Mouse (Mus musculus) cerebellum, adult 2 months (tissue): Measurements from ENCODE around the gene Plbd1.

Experiments used
- CTCF ChIP-seq: fragments of 200-500 bp; IDR thresholded peaks from 2 replicates; pipeline ENCODE4 v1.5.1; 2011; ENCODE audit warnings: low read depth, mild to moderate bottlenecking, control low read depth, low read length, moderate library complexity, borderline replicate concordance; ENCODE audit not compliant: insufficient read depth
- POLR2A ChIP-seq: fragments of 200-500 bp; IDR thresholded peaks from 2 replicates; pipeline ENCODE4 v1.6.1; 2011; ENCODE audit warnings: low read length, control low read depth, borderline replicate concordance; ENCODE audit not compliant: insufficient read depth

DNA sequence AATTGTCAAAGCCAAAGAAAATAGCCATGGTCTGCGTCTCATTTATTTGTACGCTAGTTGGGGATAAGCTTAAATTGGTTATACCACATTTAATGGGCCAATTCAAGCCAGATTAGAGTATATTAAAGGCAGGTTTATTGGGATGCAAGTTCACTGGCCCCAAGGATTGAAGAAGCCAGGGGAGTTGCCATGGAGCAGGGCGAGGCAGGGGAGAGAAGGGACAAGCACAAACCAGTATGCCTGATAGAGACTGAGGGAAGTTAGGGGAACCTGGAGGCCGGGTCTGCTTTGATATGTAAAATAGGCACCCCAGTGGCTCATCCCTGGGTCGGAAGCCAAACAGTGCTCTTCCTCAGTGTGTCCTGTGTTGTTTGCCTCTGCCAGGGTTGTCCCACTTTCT, 7.5 kb upstream of the Plbd1 start:
- TF ChIP-seq CTCF, result no peak
- no peak for TF ChIP-seq POLR2A
